ENCODE assay signal across 8 mouse cellular contexts in genomic region chr2:110564673-110565627, GRCm38 (mm10). TPM values are rescaled to one million over a fixed set of nuclear protein-coding genes. Genes with fewer than 3 reads are reported as not detected.
DNase-seq lines count a peak whose midpoint lies in the region; ATAC-seq and TF ChIP-seq lines count a peak whose summit lies in the region.

No protein-coding gene starts in this region.

- peak; percentile 14 for DNase-seq in adrenal gland, adult 8-10 months
- DNase-seq in gastrocnemius, adult 8-10 months (ENCODE audit: low spot score in 2 of 2): peak; percentile 11 to 32
- peak; percentile 1 to 74 for DNase-seq in left cerebral cortex, adult 9 months (ENCODE audit: low spot score in 2 of 2)
- peak; percentile 87 for DNase-seq in mesoderm, embryonic 11.5 days (ENCODE audit: low read depth, low spot score)
- DNase-seq in skeletal muscle tissue, adult 2 months (ENCODE audit: low read depth, low spot score): peak; percentile 42
- no peak for DNase-seq in T-cell, adult 2 months (ENCODE audit: low spot score)

- no peaks in the 10 kb centered on the region for H3K27me3 ChIP-seq in intestine, embryonic 16.5 days (replicated peaks; ENCODE audit: control insufficient read depth, insufficient read depth, low read length)

- no peak overlapping the region for H3K4me3 ChIP-seq in cortical plate, adult 2 months (ENCODE audit: insufficient read depth, low read length)
- no peak overlapping the region for H3K4me3 ChIP-seq in intestine, embryonic 16.5 days (ENCODE audit: low read length)

- no peak overlapping the region for H3K27ac ChIP-seq in cortical plate, adult 2 months (ENCODE audit: insufficient read depth, low read length)
- H3K27ac ChIP-seq in intestine, embryonic 16.5 days (ENCODE audit: low read length): no peak overlapping the region

- no peaks in the 10 kb centered on the region for H3K4me1 ChIP-seq in cortical plate, adult 2 months (ENCODE audit: control insufficient read depth, insufficient read depth, low read length)
- no peaks in the 10 kb centered on the region for H3K4me1 ChIP-seq in intestine, embryonic 16.5 days (ENCODE audit: control insufficient read depth, insufficient read depth, low read length)

- 36% methylated on average over 5 of the region's 5 CpGs for WGBS in intestine, embryonic 16.5 days

- H3K9ac ChIP-seq in intestine, embryonic 16.5 days (ENCODE audit: low read depth, low read length): no peak overlapping the region

- no peaks in the 10 kb centered on the region for H3K36me3 ChIP-seq in intestine, embryonic 16.5 days (ENCODE audit: control insufficient read depth, insufficient read depth, low read length)

- ATAC-seq in intestine, embryonic 16.5 days: peak; percentile 81

- no peak for TF ChIP-seq POLR2A in cortical plate, adult 2 months (IDR thresholded peaks at IDR 0.05; ENCODE audit: extremely low read depth, insufficient read depth, low read length)

- no peak overlapping the region for H3K4me2 ChIP-seq in intestine, embryonic 16.5 days (ENCODE audit: low read depth, low read length)

- peak; percentile 33; the same call in 1 of the 2 replicates for TF ChIP-seq CTCF in cortical plate, adult 2 months (IDR thresholded peaks at IDR 0.05; ENCODE audit: extremely low read depth, insufficient read depth, low read length)

- no peaks in the 10 kb centered on the region for H3K9me3 ChIP-seq in intestine, embryonic 16.5 days (ENCODE audit: control insufficient read depth, low read length)

RNA-seq across cellular contexts. Expression of gene Slc5a12, which starts 32.1 kb away (rescaled TPM):
- total RNA-seq in adrenal gland, adult 8-10 months (2022): not detected
- polyA plus RNA-seq in cortical plate, adult 2 months (2012; rRNA removed): 0.04 TPM in 1 of 2 replicates, not detected in the other
- total RNA-seq in gastrocnemius, adult 8-10 months (2022): not detected
- 0.11 and 0.26 TPM in 2 replicates for polyA plus RNA-seq in intestine, embryonic 16.5 days (2015; fragmentation: Nextera tagmentation; extraction: Ambion mirVana)
